Mouse (Mus musculus) cerebellum, adult 2 months (tissue): ENCODE results near the gene Hist2h4.

Experiments used
- CTCF ChIP-seq: fragments of 200-500 bp; IDR thresholded peaks from 2 replicates; pipeline ENCODE4 v1.5.1; 2011; ENCODE audit warnings: low read depth, mild to moderate bottlenecking, control low read depth, low read length, moderate library complexity, borderline replicate concordance; ENCODE audit not compliant: insufficient read depth
- POLR2A ChIP-seq: fragments of 200-500 bp; IDR thresholded peaks from 2 replicates; pipeline ENCODE4 v1.6.1; 2011; ENCODE audit warnings: low read length, control low read depth, borderline replicate concordance; ENCODE audit not compliant: insufficient read depth

DNA sequence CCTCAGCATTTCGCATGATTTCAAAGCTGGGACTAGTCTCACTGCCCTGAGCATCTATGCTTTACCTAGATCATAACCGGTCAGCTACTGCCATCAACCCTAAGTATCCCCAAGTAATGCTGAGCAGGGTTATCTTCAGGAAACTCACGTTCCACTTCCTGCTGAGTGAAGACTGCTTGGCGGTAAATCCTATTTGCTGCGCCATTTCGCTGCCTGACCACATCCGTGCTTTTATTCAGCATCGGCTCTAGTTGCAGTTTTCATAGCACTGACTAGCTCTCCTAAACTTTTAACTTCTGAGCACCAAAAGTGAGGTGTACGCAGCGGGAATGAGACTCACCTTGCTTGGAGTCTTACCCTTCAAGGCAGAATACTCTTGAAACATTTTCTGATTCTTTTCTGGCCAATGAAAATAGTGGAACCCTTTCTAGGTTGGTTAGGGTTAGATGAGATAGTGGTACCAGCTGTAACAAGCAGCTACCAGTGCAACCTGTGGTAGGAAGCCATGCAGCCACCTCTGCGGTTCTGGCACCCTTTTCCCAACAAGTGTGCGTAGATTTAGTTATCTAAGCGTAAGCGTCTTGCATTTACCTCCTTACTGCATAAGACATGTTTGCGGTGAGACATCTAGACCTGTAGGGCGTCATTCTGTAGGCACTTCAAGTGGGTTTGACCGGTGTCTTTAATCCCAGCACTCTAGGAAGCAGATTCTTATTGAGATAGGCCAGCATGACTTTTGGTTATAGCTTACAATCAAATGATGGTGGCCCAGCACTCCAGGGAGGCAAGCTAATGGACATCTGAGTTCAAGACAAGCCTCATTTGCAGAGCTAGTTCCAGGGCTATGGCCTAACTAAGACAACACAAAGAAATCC lies 10.7 kb upstream of the Hist2h4 start:
- TF ChIP-seq CTCF: no peak
- TF ChIP-seq POLR2A: no peak
